Mouse (Mus musculus) liver, embryonic 14.5 days (tissue): ENCODE results near the gene Gm12830.

Source experiments
- CTCF ChIP-seq: IDR thresholded peaks from 2 replicates; pipeline ENCODE4 v1.5.1; 2016; ENCODE audit warnings: antibody characterized with exemption, low read depth, control low read depth
- EP300 ChIP-seq: IDR thresholded peaks from 2 replicates; pipeline ENCODE4 v1.6.1; 2016; ENCODE audit warnings: antibody characterized with exemption, low read depth

GRCm38 (mm10) chr4:114782851-114783250 is 38.7 kb upstream of the Gm12830 start:
- no peak for TF ChIP-seq CTCF
- TF ChIP-seq EP300, result no peak
